Mouse (Mus musculus) ovary, postnatal 14 days (tissue): ENCODE measurements around the gene Lsm14a.
"Not testable (repeated sequence)": the region's sequence is repeated elsewhere in the genome, so short reads cannot be mapped to it uniquely, and the experiment has no call there.

Experiments used
- DNase-seq: peaks from one replicate; pipeline ENCODE4 v3.0.0; 2022; ENCODE audit warnings: low spot score

Gene Lsm14a

DNA sequence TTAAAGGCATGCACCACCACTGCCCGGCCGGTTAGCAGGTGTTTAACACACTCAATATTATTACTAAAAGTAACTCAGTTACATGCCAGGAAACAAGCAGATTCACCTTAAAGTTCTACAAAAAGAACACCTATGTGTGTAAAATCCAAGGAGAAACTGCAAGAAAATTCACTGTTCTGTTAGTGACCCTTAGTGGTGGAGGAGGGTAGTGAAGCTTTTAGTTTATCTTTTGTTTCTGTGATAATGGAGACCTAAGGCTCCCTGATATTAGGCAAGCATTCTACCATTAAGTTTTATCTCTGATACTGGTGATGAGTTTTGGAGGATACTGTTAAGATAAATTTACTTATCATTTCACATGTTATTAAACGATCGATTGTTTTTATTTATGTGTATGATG is 37.5 kb downstream of the Lsm14a start:
- DNase-seq: no peak

DNA sequence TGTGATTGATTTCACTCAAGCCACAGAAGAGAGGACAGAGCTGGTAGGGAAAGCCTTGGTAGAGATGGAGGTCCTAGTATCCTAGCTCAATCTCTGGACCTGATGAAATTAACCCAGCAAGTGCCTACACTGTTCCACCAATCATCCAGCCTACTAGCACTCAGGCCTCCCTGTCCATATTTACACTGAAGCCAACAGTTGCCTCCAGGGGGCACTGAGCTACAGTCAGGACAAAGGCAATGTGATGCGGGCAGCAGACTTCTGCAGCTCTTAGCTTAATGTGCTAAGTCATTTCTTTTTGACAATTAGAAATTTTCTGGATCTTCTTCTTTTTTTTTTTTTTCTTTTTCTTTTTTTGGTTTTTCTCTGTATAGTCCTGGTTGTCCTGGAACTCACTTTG is 41.1 kb downstream of the Lsm14a start:
- no peak for DNase-seq

GRCm38 (mm10) chr7:34350166-34350565 is 42.9 kb downstream of the Lsm14a start:
- DNase-seq: no peak

GRCm38 (mm10) chr7:34348011-34348410 is 45.1 kb downstream of the Lsm14a start:
- DNase-seq: no peak

GRCm38 (mm10) chr7:34347041-34347440 is 46.1 kb downstream of the Lsm14a start:
- DNase-seq: no peak

- no peak for DNase-seq
Observed at GRCm38 (mm10) chr7:34346505-34346904, 46.6 kb downstream of the Lsm14a start.

GRCm38 (mm10) chr7:34342040-34342793 is 50.9 kb downstream of the Lsm14a start:
- DNase-seq: no peak

- DNase-seq: no peak
Observed at GRCm38 (mm10) chr7:34340841-34341240, 52.3 kb downstream of the Lsm14a start.

DNA sequence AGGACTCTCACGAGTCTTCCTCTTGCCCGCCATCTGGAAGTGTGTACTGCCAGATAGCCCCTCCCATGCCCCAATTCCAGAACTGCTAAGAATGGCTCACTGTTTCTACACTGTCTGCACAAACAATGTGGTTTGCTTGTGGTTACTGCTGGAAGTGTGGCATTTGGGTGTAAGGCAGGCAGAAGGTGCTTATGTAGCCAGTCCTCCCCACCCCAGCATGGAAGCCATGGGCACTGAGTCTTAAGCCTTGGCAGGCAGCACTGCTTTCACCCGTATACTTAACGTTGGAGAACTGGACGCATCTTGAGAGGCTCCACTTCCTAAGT is 54.0 kb downstream of the Lsm14a start:
- no peak for DNase-seq

GRCm38 (mm10) chr7:34338445-34339163 is 54.5 kb downstream of the Lsm14a start:
- DNase-seq: no peak

DNA sequence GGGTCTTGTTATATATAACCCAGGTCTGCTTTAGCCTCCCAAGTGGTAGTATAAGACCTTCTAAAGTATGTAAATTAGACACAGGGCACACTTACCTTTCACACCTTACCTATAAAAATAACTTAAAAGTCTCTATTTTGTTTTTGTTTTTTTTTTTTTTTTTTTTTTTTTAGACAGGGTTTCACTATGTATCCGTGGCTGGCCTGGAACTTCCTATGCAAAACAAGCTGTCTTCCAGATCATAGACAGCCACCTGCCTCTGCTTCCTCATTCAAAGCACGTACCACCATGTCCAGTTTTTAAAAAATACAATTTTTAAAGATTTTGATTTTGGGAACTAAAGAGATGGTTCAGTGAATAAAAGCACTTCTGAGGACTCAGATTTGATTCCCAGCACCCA is 55.8 kb downstream of the Lsm14a start:
- DNase-seq: no peak

DNA sequence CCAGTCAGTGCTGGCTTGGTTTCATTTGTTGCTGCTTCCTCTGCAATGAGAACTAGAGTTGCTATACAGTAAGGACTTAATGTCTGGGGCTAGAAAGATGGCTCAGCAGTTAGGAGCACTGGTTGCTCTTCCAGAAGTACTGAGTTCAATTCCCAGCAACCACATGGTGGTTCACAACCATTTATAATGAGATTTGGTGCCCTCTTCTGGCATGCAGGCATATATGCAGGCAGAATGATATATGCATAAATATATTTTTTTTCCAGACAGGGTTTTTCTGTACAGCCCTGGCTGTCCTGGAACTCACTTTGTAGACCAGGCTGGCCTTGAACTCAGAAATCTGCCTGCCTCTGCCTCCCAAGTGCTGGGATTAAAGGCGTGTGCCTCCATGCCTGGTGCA is 56.6 kb downstream of the Lsm14a start:
- DNase-seq: not testable (repeated sequence)

- DNase-seq: no peak
Observed at GRCm38 (mm10) chr7:34327493-34327892, 65.6 kb downstream of the Lsm14a start.

DNA sequence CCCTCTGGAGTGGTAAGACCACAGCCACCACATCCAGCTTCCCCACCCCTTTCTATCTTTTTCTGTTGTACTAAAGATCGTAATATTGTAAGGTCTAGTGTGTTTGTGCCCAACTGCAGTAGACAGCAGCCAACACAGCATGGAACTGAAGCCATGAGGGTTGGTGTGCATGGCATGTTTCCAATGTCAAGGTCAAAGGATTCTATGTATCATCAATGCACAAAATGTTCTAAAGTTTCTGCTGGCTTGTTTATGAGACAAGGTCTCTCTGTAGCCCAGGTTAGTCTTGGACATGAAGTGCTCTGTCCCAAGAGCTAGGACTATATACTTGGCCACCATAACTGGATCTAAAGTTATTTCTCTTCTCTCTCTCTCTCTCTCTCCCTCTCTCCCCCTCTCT is 68.3 kb downstream of the Lsm14a start:
- DNase-seq: no peak

- DNase-seq: no peak
Observed at GRCm38 (mm10) chr7:34324005-34324404, 69.1 kb downstream of the Lsm14a start.

- no peak for DNase-seq
Observed at GRCm38 (mm10) chr7:34323351-34323750, 69.8 kb downstream of the Lsm14a start.

- no peak for DNase-seq
Observed at GRCm38 (mm10) chr7:34321958-34322357, 71.2 kb downstream of the Lsm14a start.

GRCm38 (mm10) chr7:34321119-34321518 is 72.0 kb downstream of the Lsm14a start:
- DNase-seq: no peak

DNA sequence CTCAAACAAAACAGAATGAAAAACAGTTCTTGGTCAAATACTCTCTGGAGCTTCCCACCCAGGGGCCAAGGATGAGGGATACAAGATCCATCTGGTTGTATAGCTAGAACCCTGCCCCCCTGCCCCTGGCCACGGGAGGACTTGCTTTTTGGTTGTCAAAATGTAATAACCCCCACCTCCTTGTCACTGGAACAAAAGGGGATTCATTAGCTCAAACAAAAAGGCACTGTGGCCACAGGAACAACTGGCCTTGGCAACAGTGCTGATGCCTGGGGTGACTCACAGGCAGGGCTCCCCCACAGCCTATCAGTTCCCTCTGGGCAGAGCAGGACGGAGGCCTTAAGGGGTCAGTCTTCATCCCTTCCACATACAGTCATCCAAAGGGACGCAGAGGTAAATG is 73.2 kb downstream of the Lsm14a start:
- no peak for DNase-seq

GRCm38 (mm10) chr7:34319123-34319522 is 74.0 kb downstream of the Lsm14a start:
- no peak for DNase-seq

GRCm38 (mm10) chr7:34317901-34318476 is 75.1 kb downstream of the Lsm14a start:
- DNase-seq: peak; percentile 50

GRCm38 (mm10) chr7:34313443-34313875 is 79.7 kb downstream of the Lsm14a start, which contains the start of gene 4931406P16Rik:
Gene 4931406P16Rik (minus strand): TSS chr7:34313551.
- peak; percentile 85 for DNase-seq

GRCm38 (mm10) chr7:34312786-34313442 is 80.2 kb downstream of the Lsm14a start:
- no peak for DNase-seq
